In genomic region chr13:56553923-56554322, GRCm38 (mm10) we compare ENCODE assay signal across 34 mouse cellular contexts. TPM values are rescaled to one million over a fixed set of nuclear protein-coding genes. Genes with fewer than 3 reads are reported as not detected.
"Had no signal": no experiment of that assay in that cellular context is flagged by ENCODE, and none has a peak within 500 bp of the region (broad histone marks: within the 10 kb centered on the region; RNA-seq: fewer than 3 reads in every experiment).

No protein-coding gene starts in this region.

- H3K4me3 ChIP-seq: heart, embryonic 13.5 days; heart, embryonic 15.5 days; hindbrain, embryonic 12.5 days; hindbrain, embryonic 15.5 days; kidney, embryonic 15.5 days; limb, embryonic 13.5 days; limb, embryonic 15.5 days; liver, embryonic 12.5 days had no signal

- H3K36me3 ChIP-seq: heart, embryonic 13.5 days; heart, embryonic 15.5 days; hindbrain, embryonic 12.5 days; hindbrain, embryonic 15.5 days; kidney, embryonic 15.5 days; limb, embryonic 13.5 days; limb, embryonic 15.5 days; liver, embryonic 12.5 days had no signal

- H3K4me2 ChIP-seq: heart, embryonic 11.5 days; hindbrain, embryonic 12.5 days; hindbrain, embryonic 15.5 days; kidney, embryonic 15.5 days; limb, embryonic 13.5 days; limb, embryonic 15.5 days; liver, embryonic 12.5 days had no signal

- H3K9me3 ChIP-seq: heart, embryonic 13.5 days; heart, embryonic 15.5 days; hindbrain, embryonic 12.5 days; hindbrain, embryonic 15.5 days; kidney, embryonic 15.5 days; limb, embryonic 13.5 days; limb, embryonic 15.5 days; liver, embryonic 12.5 days had no signal

- H3K9ac ChIP-seq: heart, embryonic 13.5 days; heart, embryonic 15.5 days; hindbrain, embryonic 12.5 days; hindbrain, embryonic 15.5 days; kidney, embryonic 15.5 days; limb, embryonic 13.5 days; limb, embryonic 15.5 days; liver, embryonic 12.5 days; liver, embryonic 14.5 days had no signal

- ATAC-seq: intestine, embryonic 16.5 days; liver, embryonic 12.5 days had no signal

- H3K27me3 ChIP-seq: heart, embryonic 13.5 days; heart, embryonic 15.5 days; hindbrain, embryonic 12.5 days; hindbrain, embryonic 15.5 days; kidney, embryonic 15.5 days; limb, embryonic 13.5 days; limb, embryonic 15.5 days; liver, embryonic 12.5 days had no signal

- H3K27ac ChIP-seq: heart, embryonic 13.5 days; heart, embryonic 15.5 days; hindbrain, embryonic 12.5 days; hindbrain, embryonic 15.5 days; hindbrain, postnatal 0 days; kidney, embryonic 15.5 days; kidney, postnatal 0 days; limb, embryonic 13.5 days; limb, embryonic 15.5 days; liver, embryonic 12.5 days; liver, embryonic 14.5 days had no signal

- DNase-seq: gastrocnemius, postnatal 14 days; gastrocnemius, postnatal 36 days; heart, adult 18-20 months; heart, postnatal 14 days; kidney, adult 11 months had no signal

RNA-seq across cellular contexts. Expression of gene Lect2, which starts 5.6 kb away (rescaled TPM):
- total RNA-seq: gastrocnemius, adult 18-20 months; gastrocnemius, adult 8-10 months; gastrocnemius, postnatal 14 days; gastrocnemius, postnatal 36 days; heart, adult 18-20 months; heart, adult 8-10 months; heart, postnatal 14 days; hematopoietic stem cell, adult 5-6 weeks; hindbrain, postnatal 0 days; layer of hippocampus, adult 18-20 months; layer of hippocampus, adult 8-10 months; layer of hippocampus, postnatal 14 days; layer of hippocampus, postnatal 36 days; left cerebral cortex, adult 18-20 months; left cerebral cortex, adult 8-10 months; left cerebral cortex, postnatal 10 days; left cerebral cortex, postnatal 25 days; left cerebral cortex, postnatal 4 days had no signal
- polyA plus RNA-seq: gonadal fat pad, adult 2 months; heart, embryonic 15.5 days; heart, postnatal 0 days; hindbrain, embryonic 12.5 days; hindbrain, postnatal 0 days; limb, embryonic 11.5 days; limb, embryonic 13.5 days; limb, embryonic 15.5 days had no signal
